Mouse (Mus musculus) gastrocnemius, adult 8-10 months (tissue): ENCODE results near the gene Socs1. TPM values are rescaled to one million over a fixed set of nuclear protein-coding genes. Genes with fewer than 3 reads are reported as not detected.

Experiments used
- DNase-seq, 2 experiments: peaks; one replicate each; pipeline ENCODE4 v3.0.0; 2022; ENCODE audit warnings: low spot score in 2 of 2
- total RNA-seq, 4 experiments: library from RNA; stranded (reverse); gene quantifications; 2 replicates each; pipeline ENCODE4 v1.2.4; 2022

Socs1 gene
- total RNA-seq, 4 experiments from 2014 or later, result 0.31 to 0.49 (median 0.35) TPM; not detected in 1

- peak; percentile 29 to 60 for DNase-seq
These were observed 1.6 kb upstream of the Socs1 start for GRCm38 (mm10) chr16:10786782-10787547.

GRCm38 (mm10) chr16:10786288-10786687, 952 bp upstream of the Socs1 start:
- peak; percentile 75 to 79 for DNase-seq

- DNase-seq, result peak; percentile 88 to 89
These were observed 454 bp downstream of the Socs1 start for GRCm38 (mm10) chr16:10784793-10785370.

- peak; percentile 7 to 20 for DNase-seq
These were observed 1.2 kb downstream of the Socs1 start for GRCm38 (mm10) chr16:10783883-10784792.

GRCm38 (mm10) chr16:10783451-10783850, 1.9 kb downstream of the Socs1 start:
- no peak for DNase-seq

- no peak for DNase-seq
These were observed 2.2 kb downstream of the Socs1 start for GRCm38 (mm10) chr16:10783152-10783434.

- DNase-seq, result no peak
These were observed 2.8 kb downstream of the Socs1 start for GRCm38 (mm10) chr16:10782377-10783151.

GRCm38 (mm10) chr16:10781862-10782371, 3.4 kb downstream of the Socs1 start:
- no peak for DNase-seq

- DNase-seq, result no peak
These were observed 4.7 kb downstream of the Socs1 start for GRCm38 (mm10) chr16:10780631-10781120.

GRCm38 (mm10) chr16:10777579-10778160, 7.7 kb downstream of the Socs1 start:
- DNase-seq, result no peak

GRCm38 (mm10) chr16:10776322-10776721, 9.0 kb downstream of the Socs1 start:
- DNase-seq, result no peak

- no peak for DNase-seq
These were observed 10.6 kb downstream of the Socs1 start for GRCm38 (mm10) chr16:10774726-10775125.

GRCm38 (mm10) chr16:10773543-10773942, 11.8 kb downstream of the Socs1 start:
- DNase-seq, result no peak

GRCm38 (mm10) chr16:10771769-10772510, 13.4 kb downstream of the Socs1 start:
- no peak for DNase-seq

- no peak for DNase-seq
These were observed 14.6 kb downstream of the Socs1 start for GRCm38 (mm10) chr16:10770531-10771325.

- no peak for DNase-seq
These were observed 15.7 kb downstream of the Socs1 start for GRCm38 (mm10) chr16:10769661-10770060.

GRCm38 (mm10) chr16:10768821-10769220, 16.5 kb downstream of the Socs1 start:
- no peak for DNase-seq

- peak in 1 of 2 experiments; percentile 42 for DNase-seq
These were observed 18.2 kb downstream of the Socs1 start for GRCm38 (mm10) chr16:10767158-10767557.

GRCm38 (mm10) chr16:10764323-10764722, 21.0 kb downstream of the Socs1 start:
- no peak for DNase-seq
